Mouse (Mus musculus) ZHBTc4 (cell line): ENCODE results near the gene Hormad2.

Source experiments
- DNase-seq: peaks from one replicate; pipeline ENCODE4 v3.0.0-alpha.2; 2011; ENCODE audit warnings: low read depth, low spot score

The Hormad2 gene

DNA sequence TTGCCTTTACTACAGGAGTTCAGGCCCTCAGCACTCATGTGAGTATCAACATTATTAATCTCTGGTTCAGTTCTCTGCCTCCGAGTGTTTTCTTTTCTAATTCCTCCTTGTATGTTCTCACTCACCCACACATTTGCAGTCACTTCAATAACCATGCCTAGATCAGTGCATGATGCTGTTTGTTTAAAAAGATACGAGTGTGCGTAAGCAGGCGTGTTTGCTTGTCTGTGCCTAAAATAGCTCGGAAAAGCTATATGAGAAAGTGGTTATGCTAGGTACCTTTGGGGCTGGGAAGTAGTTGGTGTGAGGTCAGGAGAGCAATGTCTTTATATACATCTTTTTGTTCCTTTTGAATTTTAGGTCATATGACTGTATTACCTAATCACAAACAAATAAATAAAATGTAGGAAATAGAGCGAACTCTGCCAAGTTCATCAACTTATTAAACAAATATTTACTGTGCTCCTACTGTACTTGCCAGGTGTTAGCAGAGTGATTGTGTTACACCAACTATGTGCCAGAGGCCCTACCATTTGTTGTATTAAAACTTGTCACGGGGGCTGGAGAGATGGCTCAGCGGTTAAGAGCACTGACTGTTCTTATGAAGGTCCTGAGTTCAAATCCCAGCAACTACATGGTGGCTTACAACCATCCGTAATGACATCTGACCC, 100.7 kb downstream of the Hormad2 start:
- no peak for DNase-seq

- DNase-seq, result no peak
These were observed 101.6 kb downstream of the Hormad2 start for GRCm38 (mm10) chr11:4339275-4339674.

GRCm38 (mm10) chr11:4336693-4337283, 104.1 kb downstream of the Hormad2 start:
- no peak for DNase-seq

DNA sequence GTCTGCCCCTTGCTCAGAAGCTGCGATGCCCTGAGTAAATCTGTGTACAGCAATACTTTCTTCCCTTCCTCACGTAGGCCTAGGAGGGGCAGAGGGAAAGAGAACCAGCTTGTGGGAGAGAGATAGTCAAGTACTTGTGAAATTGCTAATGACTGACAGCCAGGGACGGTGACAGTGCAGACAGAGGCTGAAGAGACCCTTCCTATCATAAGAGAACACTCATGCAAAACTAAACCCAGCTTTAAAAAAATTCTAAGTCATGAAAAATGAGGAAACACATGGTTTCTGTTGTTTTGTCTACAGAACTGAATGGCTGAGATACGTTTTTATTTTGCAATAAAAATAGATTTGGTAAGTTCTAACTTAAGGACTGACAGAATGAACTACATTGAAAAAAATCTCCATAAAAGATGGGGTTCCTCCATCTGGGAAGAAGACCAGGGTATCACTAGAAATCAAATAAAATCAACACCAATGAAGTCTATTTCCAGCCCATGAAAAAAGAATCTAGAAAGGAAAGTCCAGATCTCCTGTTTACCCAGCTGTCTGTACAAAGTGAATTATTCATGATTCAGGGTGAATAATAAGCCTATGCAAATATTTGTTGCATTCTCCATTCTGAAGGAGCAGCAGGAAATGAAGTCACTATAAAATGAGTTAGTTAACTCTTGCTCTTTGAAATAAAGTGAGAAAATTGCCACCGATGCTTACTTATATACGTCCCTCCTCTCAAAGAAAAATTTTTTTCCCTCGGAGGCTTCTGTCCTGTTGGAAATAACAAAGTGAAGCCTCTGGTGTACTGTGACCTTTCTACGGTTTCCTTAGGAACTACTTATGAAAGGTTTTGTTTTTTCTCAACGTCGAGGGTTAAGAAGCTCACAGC, 104.9 kb downstream of the Hormad2 start:
- no peak for DNase-seq

- no peak for DNase-seq
These were observed 107.9 kb downstream of the Hormad2 start for GRCm38 (mm10) chr11:4332961-4333360.

DNA sequence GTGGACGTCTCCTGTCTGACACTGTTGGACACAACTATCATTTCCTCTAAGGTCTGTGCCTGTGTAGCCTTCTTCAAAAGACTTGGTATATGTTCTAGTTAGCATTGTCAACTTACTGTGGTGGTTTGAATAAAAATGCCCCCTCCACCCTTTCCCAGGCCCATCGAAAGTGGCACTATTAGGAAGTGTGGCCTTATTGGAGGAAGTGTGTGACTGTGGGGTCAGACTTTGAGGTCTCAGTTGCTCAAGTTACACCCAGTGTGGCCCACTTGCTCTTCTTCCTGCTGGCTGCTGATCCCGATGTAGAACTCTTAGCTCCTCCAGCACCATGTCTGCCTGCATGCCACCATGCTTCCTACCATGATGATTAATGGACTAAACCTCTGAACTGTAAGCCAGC, 112.7 kb downstream of the Hormad2 start:
- no peak for DNase-seq

DNA sequence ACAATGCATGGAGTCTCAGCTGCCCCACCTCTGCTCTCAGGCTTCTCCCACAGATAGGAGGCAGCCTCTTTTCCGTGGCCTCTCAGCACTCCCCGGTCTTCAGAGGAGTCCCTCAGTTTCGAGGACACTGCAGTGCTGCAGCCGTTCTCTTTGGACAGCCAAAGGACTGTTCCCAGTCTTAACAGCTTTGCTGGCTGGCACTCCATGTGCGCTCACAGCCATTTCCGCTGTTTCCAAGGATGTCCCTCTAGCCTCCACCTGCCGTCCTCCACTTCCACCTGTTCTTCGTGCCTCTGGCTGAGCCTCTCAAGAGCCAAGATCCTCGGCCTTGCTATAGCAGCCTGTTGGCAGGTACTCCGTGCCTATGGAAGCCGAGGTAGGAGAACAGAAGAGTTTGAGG, 117.4 kb downstream of the Hormad2 start:
- DNase-seq, result no peak

GRCm38 (mm10) chr11:4322943-4323342, 118.0 kb downstream of the Hormad2 start:
- no peak for DNase-seq

DNA sequence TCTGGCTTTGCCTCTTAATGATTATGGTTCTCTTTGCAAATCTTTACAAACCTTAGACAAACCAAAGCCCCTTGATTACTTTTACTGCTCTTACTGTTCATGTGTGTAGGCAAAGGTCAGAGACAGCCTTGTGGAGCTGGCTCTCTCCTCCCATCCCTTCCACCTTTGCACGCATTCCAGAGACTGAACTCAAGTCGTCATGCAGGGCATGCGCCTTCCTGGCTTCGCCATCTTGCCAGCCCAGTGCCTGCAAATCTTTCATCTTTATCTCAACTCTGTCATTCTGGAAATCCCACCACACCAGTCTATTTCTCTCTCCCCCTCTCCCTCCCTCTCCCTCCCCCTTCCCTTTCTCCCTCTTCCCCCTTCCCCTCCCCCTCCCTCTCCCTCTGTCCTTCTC, 120.0 kb downstream of the Hormad2 start:
- no peak for DNase-seq

DNA sequence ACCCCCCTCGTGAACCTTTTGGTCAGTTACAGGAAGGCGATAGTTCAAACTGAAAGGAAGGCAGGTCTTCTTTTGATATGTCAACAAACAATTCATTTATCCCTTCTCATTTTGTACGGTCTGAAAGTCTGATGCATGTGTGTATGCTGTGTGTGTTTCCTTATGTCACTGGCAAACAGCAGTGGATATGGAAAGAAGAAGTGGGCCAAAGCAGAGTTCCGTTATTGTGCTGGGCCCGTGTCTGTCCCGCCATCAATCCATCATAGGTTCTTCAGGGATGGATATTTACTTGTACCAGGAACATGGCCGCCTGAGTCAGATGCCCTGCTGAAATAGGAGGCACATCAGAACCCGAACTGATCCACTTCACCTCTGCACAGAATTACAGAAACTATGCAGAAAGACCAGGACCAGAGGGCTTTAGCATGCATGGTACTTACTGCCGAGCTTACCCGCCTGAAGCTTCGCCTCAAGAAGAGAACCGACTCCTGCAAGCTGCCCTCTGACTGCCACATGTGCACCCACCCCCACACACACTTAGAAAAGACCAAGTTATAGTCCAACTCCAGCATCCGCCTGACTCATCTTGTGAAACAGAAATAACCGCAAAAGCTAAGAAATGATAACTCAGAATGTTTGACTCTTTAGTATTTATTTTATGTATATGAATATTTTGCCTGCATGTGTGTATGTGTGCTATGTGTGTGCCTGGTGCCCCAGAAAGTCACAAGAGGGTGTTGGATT, 121.5 kb downstream of the Hormad2 start:
- no peak for DNase-seq

- DNase-seq, result no peak
These were observed 122.9 kb downstream of the Hormad2 start for GRCm38 (mm10) chr11:4318011-4318410.

GRCm38 (mm10) chr11:4317287-4317686, 123.6 kb downstream of the Hormad2 start:
- DNase-seq, result no peak

GRCm38 (mm10) chr11:4312180-4312579, 128.7 kb downstream of the Hormad2 start:
- no peak for DNase-seq

GRCm38 (mm10) chr11:4310324-4310723, 130.6 kb downstream of the Hormad2 start:
- no peak for DNase-seq

DNA sequence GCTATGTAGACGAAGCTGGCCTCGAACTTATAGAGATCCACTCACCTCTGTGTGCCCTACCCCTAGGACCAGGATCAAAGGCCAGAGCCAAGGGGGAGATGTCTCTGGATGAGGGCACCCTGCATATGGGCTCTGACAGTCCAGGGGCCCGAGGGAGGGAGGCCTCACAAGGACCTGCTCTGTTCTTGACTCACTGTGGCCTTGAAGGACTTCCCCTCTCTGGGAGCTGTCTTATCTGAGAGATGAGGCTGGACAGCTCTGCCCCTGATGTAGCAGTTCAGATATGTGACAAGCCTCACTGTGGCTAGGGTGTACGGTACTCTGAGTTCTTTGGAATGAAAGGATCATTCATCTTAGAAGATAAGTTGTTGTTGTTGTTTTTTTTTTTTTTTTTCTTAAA, 131.3 kb downstream of the Hormad2 start:
- no peak for DNase-seq

DNA sequence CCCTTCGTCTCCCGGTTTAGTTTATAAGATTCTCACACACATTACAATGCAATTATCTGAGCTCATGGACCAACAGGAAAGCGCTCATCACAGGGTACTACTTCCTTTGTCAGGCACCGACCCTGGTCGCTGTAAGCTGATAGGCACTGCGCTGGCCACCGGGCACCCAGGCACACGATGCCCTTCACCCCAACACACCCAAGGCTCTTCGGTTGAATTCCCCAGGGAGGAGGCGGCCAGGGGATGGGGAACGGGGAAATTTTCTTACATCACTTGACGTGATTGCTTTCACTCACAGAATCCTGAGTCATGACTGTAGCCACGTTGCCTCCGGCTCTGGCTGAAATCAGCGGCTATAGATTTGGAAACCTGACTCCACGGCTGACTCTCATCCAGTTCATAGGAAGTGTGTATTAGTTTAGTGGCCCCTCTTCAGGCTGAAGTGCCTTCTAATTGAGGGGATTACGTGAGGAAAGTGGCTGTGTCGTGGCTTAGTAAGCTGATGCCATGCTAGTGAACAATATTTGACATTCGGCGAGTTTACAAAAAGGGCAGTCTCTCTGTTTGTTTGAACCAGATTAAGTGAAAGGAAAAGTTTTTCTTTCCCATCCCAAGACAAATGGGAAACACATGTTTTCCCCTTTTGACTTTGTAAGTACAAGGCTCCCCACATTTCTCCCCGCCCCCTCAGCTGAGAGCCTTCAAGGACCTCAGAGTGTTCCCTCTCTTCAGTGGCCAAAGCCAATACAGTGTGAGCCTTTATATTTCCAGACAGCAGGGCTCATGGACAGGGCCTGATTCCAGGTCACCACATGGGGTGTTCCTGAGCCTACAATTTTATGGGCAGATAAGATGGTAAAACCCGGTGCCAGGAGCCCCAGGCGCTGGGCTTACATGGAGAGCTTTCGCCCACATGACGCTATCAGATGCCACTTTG, 132.1 kb downstream of the Hormad2 start:
- DNase-seq, result peak; percentile 35

- peak; percentile 43 for DNase-seq
These were observed 132.8 kb downstream of the Hormad2 start for GRCm38 (mm10) chr11:4308060-4308513.

DNA sequence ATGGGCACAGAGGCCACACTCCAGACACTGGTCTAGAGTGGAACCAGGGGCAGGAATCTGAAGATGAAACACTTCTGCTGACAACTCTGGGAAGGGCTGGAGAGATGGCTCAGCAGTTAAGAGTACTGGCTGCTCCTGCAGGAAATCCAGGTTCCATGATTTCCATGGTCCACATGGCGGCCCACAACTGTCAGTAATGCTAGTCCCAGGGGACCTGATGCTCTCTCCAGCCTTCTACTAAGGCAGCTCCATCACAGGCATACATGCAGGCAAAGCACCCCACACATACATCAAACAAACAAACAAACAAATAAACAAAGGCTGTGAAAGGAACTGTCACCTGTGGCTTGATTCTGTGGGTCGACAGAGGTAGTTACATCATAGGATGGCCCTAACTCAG, 134.8 kb downstream of the Hormad2 start:
- DNase-seq, result peak; percentile 29

DNA sequence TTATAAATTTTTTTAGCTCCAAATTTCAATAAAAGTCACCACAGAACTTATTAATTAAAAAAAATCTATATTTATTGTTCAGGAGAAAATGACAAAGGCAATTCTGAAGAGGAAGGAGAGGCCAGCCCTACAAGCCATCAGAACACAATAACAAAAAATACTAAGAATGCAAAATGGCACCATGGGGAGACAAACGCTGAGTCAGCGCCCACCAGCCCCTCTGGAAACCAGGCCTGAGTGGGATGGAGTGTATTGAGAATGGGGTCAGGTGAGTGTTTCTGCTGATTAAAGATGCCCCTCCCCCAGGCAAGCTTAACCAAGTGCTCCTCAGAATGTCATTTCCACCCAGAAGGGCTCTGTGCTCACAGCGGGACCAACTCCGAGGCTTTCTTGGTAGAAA, 135.8 kb downstream of the Hormad2 start:
- no peak for DNase-seq

- no peak for DNase-seq
These were observed 136.7 kb downstream of the Hormad2 start for GRCm38 (mm10) chr11:4304203-4304602.

GRCm38 (mm10) chr11:4303033-4303432, 137.9 kb downstream of the Hormad2 start:
- peak; percentile 49 for DNase-seq
